Mouse (Mus musculus) bone marrow macrophage, adult 2 months (primary cell): ENCODE results near the gene Ptges3l. TPM values are rescaled to one million over a fixed set of nuclear protein-coding genes. Genes with fewer than 3 reads are reported as not detected.
"Not testable (repeated sequence)": the region's sequence is repeated elsewhere in the genome, so short reads cannot be mapped to it uniquely, and the experiment has no call there.

Source experiments
- H3K27ac ChIP-seq: 2 replicates; pipeline ENCODE4 v1.5.1; 2012; ENCODE audit warnings: low read depth, low read length; ENCODE audit not compliant: insufficient read depth
- H3K4me1 ChIP-seq: 2 replicates; pipeline ENCODE4 v1.6.1; 2012; ENCODE audit warnings: low read length; ENCODE audit not compliant: control insufficient read depth, insufficient read depth
- H3K4me3 ChIP-seq: 2 replicates; pipeline ENCODE4 v1.5.1; 2012; ENCODE audit warnings: mild to moderate bottlenecking, low read length, moderate library complexity; ENCODE audit not compliant: insufficient read depth
- CTCF ChIP-seq: IDR thresholded peaks from 2 replicates; pipeline ENCODE4 v1.5.1; 2012; ENCODE audit warnings: low read depth, mild to moderate bottlenecking, low read length, moderate library complexity
- POLR2A ChIP-seq: IDR thresholded peaks from 2 replicates; pipeline ENCODE4 v1.6.1; 2012; ENCODE audit warnings: mild to moderate bottlenecking, low read depth, low read length, borderline replicate concordance
- polyA plus RNA-seq: library from polyadenylated mRNA; stranded (reverse); fragments of >200 nt; gene quantifications from 2 replicates; pipeline ENCODE4 v1.2.4, GENCODE M21; 2012; ENCODE audit not compliant: missing spikeins, insufficient read depth, insufficient read length

The Ptges3l gene
- polyA plus RNA-seq, 1 experiment = 4.7 TPM

GRCm38 (mm10) chr11:101442760-101443159 lies 17.6 kb upstream of the Ptges3l start:
- TF ChIP-seq POLR2A (no peak), CTCF (no peak)
- H3K4me3 ChIP-seq = peak overlapping the region; percentile 84
- H3K4me1 ChIP-seq = peaks cover 9% of the 10 kb centered on the region
- H3K27ac ChIP-seq = peak overlapping the region; percentile 76

DNA sequence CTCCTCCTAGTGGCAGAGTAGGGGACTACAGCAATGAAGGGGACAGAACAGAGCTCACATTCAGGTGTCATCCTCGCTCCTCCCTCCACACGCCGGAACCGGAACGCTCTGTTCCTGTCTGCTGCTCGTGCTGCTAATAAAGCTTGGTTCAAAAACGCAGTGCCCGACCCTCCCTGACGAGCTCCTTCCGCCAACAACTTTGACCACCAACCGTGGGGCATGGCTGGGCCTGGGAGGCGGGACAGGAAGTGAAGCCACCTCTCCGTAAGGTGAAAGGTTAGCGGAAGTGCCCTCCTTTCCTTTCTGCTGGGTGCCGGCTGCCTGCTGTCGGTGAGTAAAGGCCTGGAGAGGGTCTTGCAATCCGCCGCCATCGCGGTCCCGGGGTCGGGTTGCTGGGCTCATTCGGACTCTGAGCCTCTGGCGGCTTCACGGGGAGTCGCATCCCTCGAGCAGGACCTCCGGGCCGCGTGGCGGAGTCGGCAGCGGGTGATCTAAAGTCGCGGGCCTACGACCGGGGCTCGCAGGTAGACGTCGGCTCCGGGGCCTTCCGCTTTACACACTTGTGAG lies 17.1 kb upstream of the Ptges3l start, which contains the start of gene Rpl27:
Gene Rpl27, plus strand, starts transcription at position 172 of the 567 bp plus-strand sequence.
- peak within 1 kb of the TSS; percentile 76 for H3K27ac ChIP-seq
- H3K4me3 ChIP-seq = peak within 1 kb of the TSS; percentile 84
- no peak for TF ChIP-seq CTCF
- no peak for TF ChIP-seq POLR2A
- H3K4me1 ChIP-seq = peaks cover 9% of the 10 kb centered on the region

GRCm38 (mm10) chr11:101441450-101442126 lies 16.5 kb upstream of the Ptges3l start:
- 0 out of 2 replicates have a peak, but pooled peaks have one; percentile 23 for TF ChIP-seq CTCF
- H3K27ac ChIP-seq, H3K4me1 ChIP-seq: not testable (repeated sequence)
- peak overlapping the region; percentile 47 for H3K4me3 ChIP-seq

GRCm38 (mm10) chr11:101438006-101438405 lies 12.9 kb upstream of the Ptges3l start:
- not testable (repeated sequence) for H3K4me3 ChIP-seq, H3K4me1 ChIP-seq, H3K27ac ChIP-seq

DNA sequence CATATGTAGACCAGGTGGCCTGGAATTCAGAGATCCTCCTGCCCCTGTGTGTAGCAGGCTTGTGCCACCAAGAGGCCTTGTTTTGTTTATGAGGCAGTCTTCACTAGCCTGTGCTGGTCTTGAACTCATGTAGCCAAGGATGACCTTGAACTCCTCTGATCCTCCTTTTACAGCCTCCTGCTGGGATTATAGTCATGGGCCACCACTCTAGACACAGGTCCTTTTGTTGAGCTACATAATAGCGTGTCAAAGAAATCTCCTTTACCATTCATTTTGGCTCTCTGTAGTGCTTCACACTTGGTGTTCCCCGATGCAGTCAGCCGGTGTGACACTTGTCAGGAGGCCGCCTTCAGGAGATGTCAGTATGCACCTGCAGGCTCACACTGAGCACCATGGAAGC lies 11.8 kb upstream of the Ptges3l start:
- TF ChIP-seq POLR2A = no peak
- no peak for TF ChIP-seq CTCF
- Histone ChIP-seq H3K4me1 (no peaks in the 10 kb centered on the region), H3K4me3 (no peak overlapping the region), H3K27ac (no peak overlapping the region)

DNA sequence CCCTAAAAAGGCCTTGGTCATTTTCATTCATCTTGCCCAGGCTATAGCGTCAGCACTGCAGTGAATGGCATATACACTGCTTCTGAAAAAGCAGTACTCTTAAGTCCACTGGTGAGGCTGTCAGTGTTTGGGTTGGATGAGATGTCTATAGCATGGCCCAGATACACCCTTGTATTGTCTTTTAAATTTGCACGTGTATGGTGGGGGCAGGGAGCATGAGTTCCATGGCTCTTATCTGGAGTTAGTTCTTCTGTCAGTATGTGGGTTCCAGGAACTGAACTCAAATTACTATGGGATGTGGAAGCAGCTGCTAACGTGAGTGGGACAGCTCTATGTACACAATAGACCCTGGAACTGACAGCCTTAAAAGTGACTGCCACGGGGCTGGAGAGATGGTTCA lies 10.7 kb upstream of the Ptges3l start:
- H3K27ac ChIP-seq = no peak overlapping the region
- no peak for TF ChIP-seq CTCF
- no peak for TF ChIP-seq POLR2A

DNA sequence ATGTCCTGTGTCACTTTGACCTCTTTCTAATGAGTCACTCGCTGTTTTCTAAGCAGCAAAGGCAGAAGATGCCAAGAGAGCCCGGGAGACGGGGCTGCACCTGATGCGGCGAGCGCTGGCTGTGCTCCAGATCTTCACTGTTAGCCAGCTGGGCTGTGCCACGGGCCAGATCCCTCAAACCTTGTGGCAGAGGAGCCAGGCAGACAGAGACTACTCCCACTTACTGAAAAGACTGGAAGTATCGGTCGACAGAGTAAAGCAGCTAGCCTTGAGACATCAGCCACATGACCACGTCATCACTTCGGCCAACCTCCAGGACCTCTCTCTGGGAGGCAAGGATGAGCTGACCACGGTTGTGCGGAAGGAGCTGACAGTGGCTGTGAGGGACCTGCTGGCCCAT lies 8.3 kb upstream of the Ptges3l start:
- TF ChIP-seq POLR2A (no peak), CTCF (no peak)
- no peak overlapping the region for H3K27ac ChIP-seq
- no peaks in the 10 kb centered on the region for H3K4me1 ChIP-seq
- H3K4me3 ChIP-seq = no peak overlapping the region

More for the DNA sequence above, 10.7 kb upstream of the Ptges3l start:
- H3K4me3 ChIP-seq = no peak overlapping the region
- no peaks in the 10 kb centered on the region for H3K4me1 ChIP-seq

- H3K4me1 ChIP-seq = peaks cover 7% of the 10 kb centered on the region
- TF ChIP-seq CTCF (no peak), POLR2A (no peak)
- H3K4me3 ChIP-seq = no peak overlapping the region
- H3K27ac ChIP-seq = no peak overlapping the region
Observed at GRCm38 (mm10) chr11:101431327-101431726, 6.2 kb upstream of the Ptges3l start.

- TF ChIP-seq CTCF (no peak), POLR2A (no peak)
- peaks cover 17% of the 10 kb centered on the region for H3K4me1 ChIP-seq
- 0 out of 2 replicates have a peak overlapping the region, but pooled peaks have one; percentile 9 for H3K27ac ChIP-seq
- peak overlapping the region; percentile 85 for H3K4me3 ChIP-seq
Observed at GRCm38 (mm10) chr11:101426165-101426564, 1.0 kb upstream of the Ptges3l start.

DNA sequence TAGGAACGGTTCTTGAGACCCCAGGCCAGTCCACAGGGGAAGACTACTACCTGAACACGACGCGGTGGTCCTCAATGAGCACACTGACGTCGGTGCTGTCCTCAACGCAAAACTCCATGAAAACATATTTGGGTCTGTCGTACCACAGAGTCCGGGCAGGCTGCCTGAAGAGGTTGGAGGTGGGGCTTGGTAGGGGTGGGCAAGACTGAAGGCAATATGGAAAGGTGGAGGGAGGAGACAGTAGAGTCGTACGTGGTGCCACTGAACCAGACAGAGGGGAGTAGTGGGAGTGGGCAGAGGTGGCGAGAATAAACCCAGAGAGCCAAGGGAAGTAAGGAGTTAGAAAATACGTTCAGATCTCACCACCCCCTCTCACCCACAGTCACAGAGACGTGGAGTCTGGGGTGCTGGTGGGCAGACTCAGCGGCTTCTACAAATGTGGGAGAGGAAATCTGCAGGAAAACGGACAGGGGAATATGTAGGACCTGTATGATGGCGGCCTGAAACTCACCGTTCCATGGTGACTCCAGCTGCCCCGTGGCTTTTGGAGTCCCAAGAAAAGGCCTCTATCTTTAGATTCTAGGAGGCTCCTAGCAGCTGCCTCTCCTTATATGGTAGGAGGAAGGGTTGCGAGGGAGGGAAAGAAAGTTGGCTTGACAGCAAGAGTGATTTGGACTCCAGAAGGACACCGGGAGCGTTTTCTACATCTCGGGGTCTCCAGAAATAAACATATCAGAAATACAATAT lies 855 bp downstream of the Ptges3l start, which contains the start of gene Gm27029:
Gene Gm27029, minus strand, starts transcription at position 692 of the 747 bp plus-strand sequence.
- Histone ChIP-seq H3K4me3 (peak within 1 kb of the TSS; percentile 85), H3K4me1 (peaks cover 17% of the 10 kb centered on the region)

More for the DNA sequence above, 855 bp downstream of the Ptges3l start, which contains the start of gene Gm27029:
- no peak for TF ChIP-seq CTCF
- TF ChIP-seq POLR2A = no peak
- H3K27ac ChIP-seq = peak within 1 kb of the TSS; percentile 62
